8 mouse cellular contexts compared by ENCODE assay signal in genomic region chr6:47835482-47835983, GRCm38 (mm10). TPM values are rescaled to one million over a fixed set of nuclear protein-coding genes. Genes with fewer than 3 reads are reported as not detected.
DNase-seq lines count a peak whose midpoint lies in the region; ATAC-seq and TF ChIP-seq lines count a peak whose summit lies in the region.

Zfp398 (plus strand) TSS chr6:47835661.

- peak within 1 kb of the TSS; percentile 68 for H3K4me2 ChIP-seq in forebrain, embryonic 15.5 days (replicated peaks)
- peak within 1 kb of the TSS; percentile 75 for H3K4me2 ChIP-seq in neural tube, embryonic 14.5 days (ENCODE audit: low read depth, low read length)

- DNase-seq in G1E (ENCODE audit: low spot score): peak; percentile 89
- peak; percentile 94 for DNase-seq in cerebellum, adult 11-12 months
- DNase-seq in heart, postnatal 25 days (ENCODE audit: low spot score): peak; percentile 90
- DNase-seq in layer of hippocampus, adult 18-20 months (ENCODE audit: low spot score in 2 of 2): peak; percentile 93 to 96
- DNase-seq in lung, adult 18-20 months: peak; percentile 94 to 95

- peak; percentile 68 for TF ChIP-seq POLR2A in testis, adult 2 months (IDR thresholded peaks at IDR 0.05; ENCODE audit: control insufficient read depth, low read depth, low read length)

- H3K9ac ChIP-seq in forebrain, embryonic 15.5 days (replicated peaks): peak within 1 kb of the TSS; percentile 94
- peak within 1 kb of the TSS; percentile 90 for H3K9ac ChIP-seq in neural tube, embryonic 14.5 days (replicated peaks; ENCODE audit: low read depth, low read length)

- H3K36me3 ChIP-seq in G1E (replicated peaks): peaks cover 11% of the 10 kb centered on the region
- H3K36me3 ChIP-seq in forebrain, embryonic 15.5 days: no peaks in the 10 kb centered on the region
- H3K36me3 ChIP-seq in neural tube, embryonic 14.5 days (ENCODE audit: control insufficient read depth, insufficient read depth, low read length): 0 out of 2 replicates have a peak, but pooled peaks cover 5% of the 10 kb centered on the region
- H3K36me3 ChIP-seq in testis, adult 2 months (ENCODE audit: control insufficient read depth, insufficient read depth, low read length): no peaks in the 10 kb centered on the region

- peak within 1 kb of the TSS; percentile 96 for H3K27ac ChIP-seq in forebrain, embryonic 15.5 days (replicated peaks)
- peak within 1 kb of the TSS; percentile 97 for H3K27ac ChIP-seq in neural tube, embryonic 14.5 days (ENCODE audit: low read depth, low read length)
- peak within 1 kb of the TSS; percentile 84 for H3K27ac ChIP-seq in testis, adult 2 months (ENCODE audit: control insufficient read depth, insufficient read depth, low read depth, low read length)

- H3K4me1 ChIP-seq in G1E (ENCODE audit: insufficient read depth, low read depth, low read length): peaks cover 49% of the 10 kb centered on the region
- H3K4me1 ChIP-seq in forebrain, embryonic 15.5 days: peaks cover 19% of the 10 kb centered on the region
- no peaks in the 10 kb centered on the region for H3K4me1 ChIP-seq in neural tube, embryonic 14.5 days (ENCODE audit: control insufficient read depth, insufficient read depth, low read length)
- H3K4me1 ChIP-seq in testis, adult 2 months (ENCODE audit: control insufficient read depth, insufficient read depth, low read length): peaks cover 4% of the 10 kb centered on the region; the same call in 1 of the 2 replicates

- WGBS in forebrain, embryonic 15.5 days: under 1% methylated on average over 52 of the region's 52 CpGs
- under 1% methylated on average over 51 of the region's 52 CpGs for WGBS in neural tube, embryonic 14.5 days

- peak within 1 kb of the TSS; percentile 99 for H3K4me3 ChIP-seq in G1E (ENCODE audit: low read depth, low read length)
- H3K4me3 ChIP-seq in forebrain, embryonic 15.5 days: peak within 1 kb of the TSS; percentile 98
- H3K4me3 ChIP-seq in neural tube, embryonic 14.5 days (ENCODE audit: low read depth, low read length): peak within 1 kb of the TSS; percentile 95
- peak within 1 kb of the TSS; percentile 90 for H3K4me3 ChIP-seq in testis, adult 2 months (ENCODE audit: control insufficient read depth, low read depth, low read length)

- H3K27me3 ChIP-seq in G1E (ENCODE audit: insufficient read depth, low read length): no peaks in the 10 kb centered on the region
- no peaks in the 10 kb centered on the region for H3K27me3 ChIP-seq in forebrain, embryonic 15.5 days
- no peaks in the 10 kb centered on the region for H3K27me3 ChIP-seq in neural tube, embryonic 14.5 days (ENCODE audit: control insufficient read depth, insufficient read depth, low read length)
- H3K27me3 ChIP-seq in testis, adult 2 months (ENCODE audit: control insufficient read depth, insufficient read depth, low read length): no peaks in the 10 kb centered on the region

- peak; percentile 63; the same call in 1 of the 2 replicates for TF ChIP-seq CTCF in G1E (IDR thresholded peaks at IDR 0.05; ENCODE audit: low read depth, low read length)
- peak; percentile 81 for TF ChIP-seq CTCF in testis, adult 2 months (IDR thresholded peaks at IDR 0.05; ENCODE audit: control insufficient read depth, insufficient read depth, insufficient replicate concordance, low read depth, low read length)

- H3K9me3 ChIP-seq in G1E (replicated peaks): no peaks in the 10 kb centered on the region
- no peaks in the 10 kb centered on the region for H3K9me3 ChIP-seq in forebrain, embryonic 15.5 days
- H3K9me3 ChIP-seq in neural tube, embryonic 14.5 days (ENCODE audit: control insufficient read depth, low read length): no peaks in the 10 kb centered on the region

- intact Hi-C loops in heart, postnatal 25 days (cut with DNase I): loop anchor here (2.0 to 5.0 kb wide), 4 partner anchors 41 to 212 kb away; partner anchors contain the start of genes Zfp212, Zfp282 and Zfp777

- ATAC-seq in G1E (ENCODE audit: extremely low read depth, insufficient number of reproducible peaks, low FRiP score, poor library complexity, severe bottlenecking): peak; percentile 69
- peak; percentile 97 for ATAC-seq in forebrain, embryonic 15.5 days (replicated peaks)
- peak; percentile 93 for ATAC-seq in neural tube, embryonic 14.5 days (ENCODE audit: low read depth)

RNA-seq across cellular contexts. Expression of gene Zfp398, which starts in this region (rescaled TPM):
- total RNA-seq in G1E (2014; fragmentation: Nextera tagmentation) (27.5 and 32.3 TPM in 2 replicates), G1E (2017) (12.6 and 15.7 TPM in 2 replicates)
- polyA plus RNA-seq in G1E (2012): 4.1 and 4.6 TPM in 2 replicates
- 16.5 and 17.5 TPM in 2 replicates for polyA plus RNA-seq in forebrain, embryonic 15.5 days (2015; fragmentation: Nextera tagmentation; extraction: Ambion mirVana)
- 1 to 10 TPM; 6.4 to 7.2 TPM for total RNA-seq in heart, postnatal 25 days (2021)
- total RNA-seq in layer of hippocampus, adult 18-20 months (2021): 10 to 100 TPM; 20.1 to 23.8 TPM
- 20.1 and 23.1 TPM in 2 replicates for polyA plus RNA-seq in neural tube, embryonic 14.5 days (2014; fragmentation: Nextera tagmentation; extraction: Ambion mirVana)
- 5.8 and 6.4 TPM in 2 replicates for polyA plus RNA-seq in testis, adult 2 months (2012; rRNA removed)

Comparison
In these comparisons a context has a peak if more than half of its experiments do, and no peak if none do; other contexts are left out.
1. Peak in every context shown above with its lines: DNase-seq, ATAC-seq, H3K4me3 ChIP-seq and H3K27ac ChIP-seq.